Mouse (Mus musculus) frontal cortex, postnatal 36 days (tissue): ENCODE results near the gene Gm10401.

Experiments used
- DNase-seq, 2 experiments: peaks; one replicate each; pipeline ENCODE4 v3.0.0; 2022; ENCODE audit warnings: low spot score in 2 of 2

Gene Gm10401

GRCm38 (mm10) chr5:115070457-115070856, 27.6 kb downstream of the Gm10401 start:
- no peak for DNase-seq

GRCm38 (mm10) chr5:115069611-115070010, 28.5 kb downstream of the Gm10401 start:
- no peak for DNase-seq

- no peak for DNase-seq
These were observed 29.2 kb downstream of the Gm10401 start for GRCm38 (mm10) chr5:115068671-115069421.

- DNase-seq = no peak
These were observed 31.9 kb downstream of the Gm10401 start for GRCm38 (mm10) chr5:115066245-115066644.

- no peak for DNase-seq
These were observed 34.7 kb downstream of the Gm10401 start for GRCm38 (mm10) chr5:115063391-115063790.

GRCm38 (mm10) chr5:115062566-115062965, 35.5 kb downstream of the Gm10401 start:
- DNase-seq = no peak

- no peak for DNase-seq
These were observed 37.1 kb downstream of the Gm10401 start for GRCm38 (mm10) chr5:115060977-115061376.

- DNase-seq = no peak
These were observed 37.9 kb downstream of the Gm10401 start for GRCm38 (mm10) chr5:115060067-115060695.

GRCm38 (mm10) chr5:115058584-115059297, 39.4 kb downstream of the Gm10401 start:
- no peak for DNase-seq

GRCm38 (mm10) chr5:115057153-115057552, 40.9 kb downstream of the Gm10401 start:
- no peak for DNase-seq

GRCm38 (mm10) chr5:115055418-115055817, 42.7 kb downstream of the Gm10401 start:
- DNase-seq = no peak

- DNase-seq = no peak
These were observed 44.2 kb downstream of the Gm10401 start for GRCm38 (mm10) chr5:115053791-115054396.

- no peak for DNase-seq
These were observed 45.5 kb downstream of the Gm10401 start for GRCm38 (mm10) chr5:115052546-115052945.

GRCm38 (mm10) chr5:115050776-115051175, 47.3 kb downstream of the Gm10401 start:
- DNase-seq = no peak

- DNase-seq = no peak
These were observed 48.4 kb downstream of the Gm10401 start for GRCm38 (mm10) chr5:115049692-115050091.
